Mouse (Mus musculus) heart, adult 11 months (tissue): ENCODE measurements around the gene Tent5b.
"Not testable (repeated sequence)": the region's sequence is repeated elsewhere in the genome, so short reads cannot be mapped to it uniquely, and the experiment has no call there.

ENCODE experiments used
- DNase-seq: peaks from one replicate; pipeline ENCODE4 v3.0.0; 2022

Tent5b gene

GRCm38 (mm10) chr4:133504300-133504699, 24.4 kb downstream of the Tent5b start:
- no peak for DNase-seq

- DNase-seq, result no peak
Observed at GRCm38 (mm10) chr4:133504755-133505485, 25.0 kb downstream of the Tent5b start.

GRCm38 (mm10) chr4:133506573-133506972, 26.6 kb downstream of the Tent5b start:
- no peak for DNase-seq

GRCm38 (mm10) chr4:133508990-133509389, 29.1 kb downstream of the Tent5b start:
- no peak for DNase-seq

GRCm38 (mm10) chr4:133511050-133511449, 31.1 kb downstream of the Tent5b start:
- no peak for DNase-seq

GRCm38 (mm10) chr4:133512511-133512910, 32.6 kb downstream of the Tent5b start:
- not testable (repeated sequence) for DNase-seq

- peak; percentile 94 for DNase-seq
Observed at GRCm38 (mm10) chr4:133512972-133513371, 33.0 kb downstream of the Tent5b start.

GRCm38 (mm10) chr4:133518601-133519368, 38.9 kb downstream of the Tent5b start, which contains the start of gene Kdf1:
TSS of gene Kdf1 (plus strand) at chr4:133518963.
- DNase-seq, result no peak

GRCm38 (mm10) chr4:133519369-133519665, 39.4 kb downstream of the Tent5b start:
- DNase-seq, result no peak

GRCm38 (mm10) chr4:133521502-133521901, 41.6 kb downstream of the Tent5b start:
- DNase-seq, result no peak

GRCm38 (mm10) chr4:133527788-133528187, 47.9 kb downstream of the Tent5b start:
- no peak for DNase-seq

GRCm38 (mm10) chr4:133532777-133533176, 52.8 kb downstream of the Tent5b start:
- no peak for DNase-seq

GRCm38 (mm10) chr4:133536081-133536480, 56.1 kb downstream of the Tent5b start:
- DNase-seq, result no peak

GRCm38 (mm10) chr4:133536652-133537051, 56.7 kb downstream of the Tent5b start:
- no peak for DNase-seq
